Comparison of ENCODE assay signal across 22 mouse cellular contexts in the genomic region with DNA sequence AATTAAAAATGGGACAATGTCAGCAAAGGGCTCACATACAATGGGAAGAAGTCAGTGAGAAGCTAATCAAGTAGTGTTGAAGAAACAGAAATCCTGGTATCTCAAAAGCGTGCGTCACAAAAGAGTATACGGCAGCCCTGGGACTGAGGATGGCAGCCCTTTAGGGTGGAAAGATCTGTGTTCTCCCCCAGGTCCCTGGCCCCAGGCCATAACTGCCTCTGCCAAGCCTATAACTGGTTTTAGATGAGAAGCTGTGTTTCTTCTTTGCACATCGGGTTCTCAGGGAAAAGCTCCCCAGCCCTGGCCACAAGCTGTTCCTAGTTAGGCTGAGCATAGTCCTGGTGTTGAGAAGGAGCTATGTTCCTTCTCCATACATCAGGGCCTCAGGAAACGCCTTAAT.
"Had no signal": no experiment of that assay in that cellular context is flagged by ENCODE, and none has a peak within 500 bp of the region (broad histone marks: within the 10 kb centered on the region; RNA-seq: fewer than 3 reads in every experiment).

No protein-coding gene starts in this region.

- ATAC-seq: hindbrain, embryonic 16.5 days; hindbrain, postnatal 0 days; inflammation-experienced regulatory T-cells, adult 6 months; intestine, embryonic 15.5 days; intestine, embryonic 16.5 days; intestine, postnatal 0 days had no signal

- DNase-seq: heart, postnatal 10 days; heart, postnatal 14 days; heart, postnatal 36 days; heart, postnatal 4 days; kidney, adult 11 months; kidney, adult 18-20 months; kidney, adult 2 months; kidney, adult 8-10 months; kidney, adult 9 months; kidney, postnatal 10 days; kidney, postnatal 14 days; kidney, postnatal 25 days; kidney, postnatal 36 days; kidney, postnatal 4 days; layer of hippocampus, adult 9-11 months; layer of hippocampus, postnatal 36 days had no signal
